Mouse (Mus musculus): ENCODE measurements around the gene Pja2.
"Not testable (repeated sequence)": the region's sequence is repeated elsewhere in the genome, so short reads cannot be mapped to it uniquely, and the experiment has no call there.

Pja2 gene

GRCm38 (mm10) chr17:64331898-64332769 lies at the start of gene Pja2:
Gene Pja2 (minus strand): TSS chr17:64331916.
- peak; percentile 94 for DNase-seq (ENCODE audit: extremely low spot score, low spot score)

GRCm38 (mm10) chr17:64375327-64375726 lies 43.6 kb upstream of the Pja2 start:
- peak; percentile 65 for DNase-seq (ENCODE audit: extremely low spot score, low spot score)

DNA sequence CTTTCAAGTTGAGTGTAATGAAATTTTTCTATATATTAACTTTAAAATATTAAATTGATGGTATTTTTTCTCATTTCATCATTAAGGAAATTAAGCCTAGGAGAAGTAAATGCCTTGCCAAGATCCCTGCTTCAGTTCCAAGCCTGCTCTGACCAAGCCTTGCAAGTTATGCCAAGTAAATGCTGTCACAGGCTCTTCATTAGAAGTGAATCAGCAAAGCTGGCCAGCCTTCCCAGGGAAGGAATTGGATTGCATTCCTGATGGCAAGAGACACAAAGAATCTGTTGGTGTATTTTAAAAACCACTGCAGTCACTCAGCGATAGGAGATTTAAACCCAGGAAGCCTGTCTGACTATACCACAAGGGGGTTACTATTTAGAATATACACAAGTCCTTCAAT lies 32.0 kb upstream of the Pja2 start:
- no peak for DNase-seq (ENCODE audit: extremely low spot score, low spot score)

DNA sequence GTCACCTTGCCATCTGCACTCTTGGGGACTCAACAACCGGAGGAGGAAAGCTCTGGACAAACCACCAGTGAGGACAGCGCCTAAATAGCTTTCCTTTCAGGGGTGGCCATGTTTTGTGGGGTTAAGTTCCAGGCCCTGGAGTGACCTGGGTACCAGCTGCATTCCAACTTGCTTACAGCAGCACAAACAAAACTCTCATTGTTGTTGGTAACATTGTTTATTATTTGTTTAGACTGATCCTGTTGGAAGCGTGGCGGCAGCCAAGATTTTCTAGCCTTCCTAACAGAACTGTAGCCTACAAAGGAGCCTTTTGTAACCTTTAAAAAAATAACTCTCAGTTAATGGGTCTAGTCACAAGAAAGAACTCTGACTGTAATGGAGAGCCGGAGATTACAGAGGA lies 30.9 kb upstream of the Pja2 start:
- DNase-seq (ENCODE audit: extremely low spot score, low spot score), result no peak

- no peak for DNase-seq (ENCODE audit: extremely low spot score, low spot score)
These were observed 30.3 kb upstream of the Pja2 start for GRCm38 (mm10) chr17:64361911-64362425.

- no peak for DNase-seq (ENCODE audit: extremely low spot score, low spot score)
These were observed 22.2 kb upstream of the Pja2 start for GRCm38 (mm10) chr17:64353940-64354339.

GRCm38 (mm10) chr17:64346135-64346534 lies 14.4 kb upstream of the Pja2 start:
- DNase-seq (ENCODE audit: extremely low spot score, low spot score), result no peak

DNA sequence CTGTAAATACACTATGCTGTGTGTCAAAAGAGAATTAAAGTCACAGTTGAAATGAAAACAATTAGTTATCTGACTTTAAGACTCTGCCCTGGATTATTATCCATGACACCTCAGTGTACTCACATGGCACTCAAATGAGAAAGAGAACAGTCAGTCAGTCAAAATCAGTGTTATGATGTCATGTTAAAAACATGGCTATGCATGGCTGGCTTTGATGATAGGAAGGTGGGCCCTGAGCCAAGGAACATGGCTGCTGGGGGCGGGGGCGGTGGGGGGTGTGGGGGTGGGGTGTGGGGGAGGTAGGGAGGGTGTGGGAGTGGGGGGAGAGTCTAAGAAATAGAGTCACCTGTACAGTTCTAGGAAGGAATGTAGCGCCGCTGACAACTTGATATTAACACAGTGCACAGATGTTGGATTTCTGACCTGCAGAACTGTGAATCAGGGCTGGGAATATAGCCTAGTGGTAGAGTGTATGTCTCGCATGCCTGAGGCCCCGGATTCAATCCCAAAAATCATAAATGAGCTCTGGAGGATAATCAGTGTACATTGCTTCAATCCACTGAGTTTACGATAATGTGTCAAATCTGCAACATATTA lies 13.0 kb upstream of the Pja2 start:
- no peak for DNase-seq (ENCODE audit: extremely low spot score, low spot score)

DNA sequence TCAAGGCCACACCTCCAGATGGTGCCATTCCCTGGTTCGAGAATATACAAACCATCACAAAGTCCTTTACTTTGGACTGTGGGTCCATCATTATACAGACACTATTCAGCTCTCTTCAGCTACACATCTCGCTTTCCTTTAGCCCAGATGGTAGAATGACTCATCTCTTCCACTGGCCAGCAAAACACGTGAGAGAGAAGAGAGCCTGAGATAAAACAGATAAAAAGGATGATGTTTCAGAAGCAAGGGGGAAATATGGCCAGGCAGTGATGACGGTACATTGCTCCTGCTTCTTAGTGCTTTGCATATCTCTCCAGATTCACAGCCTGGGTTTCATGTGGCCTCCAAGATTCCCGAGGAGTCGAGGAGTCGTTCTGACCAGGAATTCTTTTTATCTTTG lies 10.0 kb upstream of the Pja2 start:
- DNase-seq (ENCODE audit: extremely low spot score, low spot score), result no peak

GRCm38 (mm10) chr17:64339752-64340151 lies 8.0 kb upstream of the Pja2 start:
- DNase-seq (ENCODE audit: extremely low spot score, low spot score), result no peak

- DNase-seq (ENCODE audit: extremely low spot score, low spot score), result no peak
These were observed 5.5 kb upstream of the Pja2 start for GRCm38 (mm10) chr17:64337220-64337619.

DNA sequence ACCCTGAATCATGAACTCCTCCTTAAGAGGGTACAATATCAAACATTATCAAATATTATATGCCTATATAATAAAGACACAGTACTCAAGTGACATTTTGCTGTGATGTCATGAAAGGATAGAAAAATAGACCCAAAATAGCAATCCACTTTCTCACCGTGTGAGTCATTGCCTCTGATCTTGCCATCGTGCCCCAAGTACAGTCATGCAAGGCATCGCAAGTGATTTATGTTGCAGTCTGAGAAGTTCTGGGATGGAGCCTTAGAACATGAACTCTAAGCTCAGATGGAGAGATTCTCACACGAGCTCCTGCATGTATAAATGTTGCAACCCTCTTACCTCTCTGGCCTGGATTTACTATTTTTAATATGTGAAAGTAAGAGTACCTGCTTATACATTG lies 2.2 kb upstream of the Pja2 start:
- DNase-seq (ENCODE audit: extremely low spot score, low spot score), result no peak

GRCm38 (mm10) chr17:64332770-64333096 lies 1.0 kb upstream of the Pja2 start:
- DNase-seq (ENCODE audit: extremely low spot score, low spot score), result no peak

DNA sequence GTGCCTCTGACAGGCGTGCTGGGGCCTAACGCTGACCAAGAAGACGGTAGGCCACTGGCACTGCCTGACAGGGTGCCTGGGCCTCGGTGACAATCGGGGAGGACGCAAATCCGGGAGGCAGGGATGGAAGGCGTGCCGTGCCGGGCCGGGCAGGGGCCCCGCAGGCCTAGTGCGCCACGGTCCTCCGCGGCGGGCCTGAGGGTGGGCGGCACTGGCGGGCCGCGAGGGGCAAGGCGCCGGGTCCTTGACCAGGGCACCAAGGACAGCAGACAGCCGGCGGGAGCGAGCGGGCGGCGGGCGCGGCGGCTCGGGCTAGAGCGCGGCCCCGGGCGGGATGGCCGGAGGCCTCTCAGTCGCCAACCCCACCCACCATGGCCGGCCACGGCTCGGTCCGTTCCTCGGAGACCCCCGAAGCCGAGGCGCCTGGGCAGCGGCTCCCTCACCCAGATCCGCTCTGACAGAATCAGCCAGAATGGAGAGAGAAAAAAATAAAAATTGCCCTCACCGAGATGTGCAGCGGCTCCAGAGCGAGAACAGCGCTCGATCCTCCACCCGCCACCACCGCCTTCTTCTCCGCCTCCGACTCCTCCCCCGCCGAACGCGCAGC lies 322 bp downstream of the Pja2 start:
- DNase-seq (ENCODE audit: extremely low spot score, low spot score), result no peak

DNA sequence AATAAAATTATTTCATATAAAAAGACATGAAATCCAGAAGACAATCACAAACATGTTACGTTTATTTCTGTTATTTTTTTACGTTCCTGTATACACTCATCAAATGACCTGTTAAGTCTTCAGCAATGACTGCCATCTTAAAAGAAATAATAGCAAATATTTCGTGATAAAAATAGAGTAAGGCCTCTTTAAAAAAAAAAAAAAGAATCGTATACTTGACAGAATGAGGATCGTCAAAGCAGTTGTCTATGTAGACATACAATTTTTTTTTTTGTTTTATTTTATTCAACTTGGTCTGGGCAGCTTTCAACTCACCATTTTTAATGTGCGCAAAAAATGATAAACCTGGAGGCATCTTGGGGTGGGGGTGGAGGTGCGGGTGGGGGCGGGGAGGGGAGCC lies 831 bp downstream of the Pja2 start:
- no peak for DNase-seq (ENCODE audit: extremely low spot score, low spot score)

DNA sequence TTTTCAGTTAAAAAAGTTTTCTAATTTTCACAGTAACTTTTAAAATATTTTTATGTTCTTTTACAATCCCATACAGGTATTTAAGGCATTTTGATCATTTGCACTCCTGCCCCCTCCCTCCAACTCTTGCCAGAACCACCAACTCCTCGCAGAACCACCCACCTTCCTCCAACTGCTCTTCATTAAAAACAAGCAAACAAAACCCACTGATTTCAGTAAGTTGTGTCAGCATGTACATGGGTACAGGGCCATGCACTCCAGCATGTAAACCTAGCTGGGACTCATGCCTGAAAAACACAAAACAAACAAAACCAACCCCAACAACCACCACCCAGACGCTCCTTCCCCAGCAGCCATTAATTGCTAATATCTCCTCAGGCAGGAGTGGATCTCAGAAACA lies 7.2 kb downstream of the Pja2 start:
- no peak for DNase-seq (ENCODE audit: extremely low spot score, low spot score)

DNA sequence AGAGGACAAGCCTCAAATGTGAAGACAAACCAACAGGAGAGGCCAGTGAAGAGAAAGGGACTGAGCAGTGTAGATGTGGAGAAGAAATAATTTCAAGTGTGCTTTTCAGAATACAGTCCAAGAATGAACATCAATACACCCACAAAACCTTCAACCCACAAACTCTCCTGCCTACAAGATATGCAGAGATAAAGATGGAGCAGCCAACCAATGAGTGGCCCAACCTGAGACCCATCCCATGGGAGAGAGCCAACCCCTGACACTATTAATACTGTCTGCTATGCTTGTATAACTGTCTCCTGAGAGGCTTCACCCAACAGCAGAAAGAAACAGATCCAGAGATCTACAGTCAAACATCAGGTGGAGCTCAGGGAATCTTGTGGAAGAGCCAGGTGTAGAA lies 16.3 kb downstream of the Pja2 start:
- DNase-seq (ENCODE audit: extremely low spot score, low spot score), result no peak

DNA sequence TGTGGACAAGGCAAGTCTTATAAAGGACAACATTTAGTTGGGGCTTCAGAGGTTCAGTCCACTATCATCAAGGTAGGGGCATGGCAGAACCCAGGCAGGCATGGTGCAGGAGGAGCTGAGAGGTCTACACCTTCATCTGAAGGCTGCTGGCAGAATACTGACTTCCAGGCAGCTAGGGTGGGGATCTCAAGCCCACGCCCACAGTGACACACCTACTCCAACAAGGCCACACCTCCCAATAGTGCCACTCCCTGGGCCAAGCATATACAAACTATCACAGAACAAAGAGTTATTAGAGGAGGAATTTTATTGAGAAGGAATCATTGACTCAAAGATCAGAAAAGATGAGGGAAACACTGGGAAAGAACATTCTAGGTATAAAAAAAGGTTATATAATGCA lies 17.2 kb downstream of the Pja2 start:
- not testable (repeated sequence) for DNase-seq (ENCODE audit: extremely low spot score, low spot score)

DNA sequence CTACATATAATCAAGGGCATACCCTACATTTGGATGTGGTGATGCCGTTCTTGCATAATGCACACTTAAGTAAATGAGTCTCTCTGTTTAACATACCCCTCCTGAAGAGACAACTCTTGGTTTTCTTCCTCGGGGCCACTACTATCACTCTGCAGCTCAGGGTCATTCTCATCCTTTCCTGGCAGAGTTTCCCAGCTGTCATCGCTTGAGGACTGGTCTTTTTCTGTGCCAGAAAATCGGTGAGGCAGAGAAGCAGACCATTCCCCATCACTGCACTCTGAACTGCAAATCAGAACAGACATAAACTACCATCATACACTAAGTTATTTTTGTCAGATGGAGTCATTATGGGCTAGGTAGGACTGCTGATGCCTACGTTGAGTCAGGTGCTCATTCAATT lies 34.1 kb downstream of the Pja2 start:
- DNase-seq (ENCODE audit: extremely low spot score, low spot score), result no peak

GRCm38 (mm10) chr17:64292740-64293139 lies 39.0 kb downstream of the Pja2 start:
- DNase-seq (ENCODE audit: extremely low spot score, low spot score), result no peak

DNA sequence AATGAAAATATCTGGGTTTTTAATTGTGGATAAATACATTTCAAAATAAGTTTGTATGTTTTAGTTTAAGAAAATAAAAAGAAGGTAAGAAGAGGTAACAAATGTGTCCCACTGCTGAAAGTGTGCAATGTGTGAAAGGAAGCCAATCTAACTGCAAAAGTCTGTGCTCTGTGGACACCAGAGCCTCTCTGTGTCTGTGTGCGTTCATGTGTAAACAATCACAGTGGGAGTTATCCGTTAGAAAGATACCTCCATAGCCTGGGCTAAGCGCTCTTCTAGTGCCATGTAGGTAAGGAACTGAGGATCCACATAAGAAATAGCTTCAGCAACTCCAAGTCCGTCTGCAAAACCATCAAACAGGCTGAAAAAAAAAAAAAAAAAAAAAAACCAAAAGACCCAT lies 42.0 kb downstream of the Pja2 start:
- DNase-seq (ENCODE audit: extremely low spot score, low spot score), result no peak

- DNase-seq (ENCODE audit: extremely low spot score, low spot score), result no peak
These were observed 43.7 kb downstream of the Pja2 start for GRCm38 (mm10) chr17:64288000-64288399.

DNA sequence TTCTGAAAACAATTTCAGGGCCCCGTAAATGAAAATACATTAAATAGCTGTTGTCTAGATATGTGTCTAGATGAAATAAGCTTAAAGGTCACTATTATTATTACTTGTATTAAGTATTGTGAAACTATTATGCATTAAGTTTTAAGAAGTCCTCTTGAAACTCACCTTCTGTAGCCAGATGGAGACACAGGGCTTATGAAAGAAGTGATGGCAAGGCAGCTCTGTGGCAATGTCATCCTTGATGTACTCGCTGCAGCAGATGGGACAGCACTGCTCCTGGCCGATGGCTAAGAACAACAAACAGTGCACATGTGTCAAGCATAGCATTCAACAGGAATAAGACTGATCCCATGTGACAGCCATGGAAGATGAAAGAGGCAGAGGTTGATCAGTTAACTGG lies 44.9 kb downstream of the Pja2 start:
- no peak for DNase-seq (ENCODE audit: extremely low spot score, low spot score)

All from neural tube, embryonic 10.5 days (tissue).